Mouse (Mus musculus) adrenal gland, postnatal 14 days (tissue): ENCODE data around the gene Uevld. TPM values are rescaled to one million over a fixed set of nuclear protein-coding genes. Genes with fewer than 3 reads are reported as not detected.

ENCODE experiments used
- total RNA-seq: library from RNA; stranded (reverse); gene quantifications from 2 replicates; pipeline ENCODE4 v1.2.3, GENCODE M21; 2021

The Uevld gene
- total RNA-seq, 1 experiment from 2014 or later, result 16.7 TPM

Other genes starting within 250 kb of the Uevld start
- gene Saal1, start 247.8 kb downstream of the Uevld start, total RNA-seq, result 8.3 and 9.9 TPM in 2 replicates
- 1.4 TPM in 2 replicates for gene Saa3, start 242.8 kb downstream of the Uevld start, total RNA-seq
- 1.3 and 16.7 TPM in 2 replicates for gene Saa4, start 225.9 kb downstream of the Uevld start, total RNA-seq
- gene Saa1, start 215.5 kb downstream of the Uevld start, total RNA-seq, result 0.85 TPM in 1 of 2 replicates, not detected in the other
- gene Saa2, start 206.7 kb downstream of the Uevld start, total RNA-seq, result 0.63 TPM in 1 of 2 replicates, not detected in the other
- 18.7 and 19.0 TPM in 2 replicates for gene Hps5, start 162.5 kb downstream of the Uevld start, total RNA-seq
- gene Gtf2h1, start 162.4 kb downstream of the Uevld start, total RNA-seq, result 41.1 and 41.3 TPM in 2 replicates
- gene Ldha, start 117.1 kb downstream of the Uevld start, total RNA-seq, result 529 and 592 TPM in 2 replicates
- not detected in 2 replicates for gene Ldhc, start 97.3 kb downstream of the Uevld start, total RNA-seq
- gene Tsg101, start 38.6 kb downstream of the Uevld start, total RNA-seq, result 90.5 and 92.7 TPM in 2 replicates
- not detected in 2 replicates for gene Gm9999, start 25.1 kb upstream of the Uevld start, total RNA-seq
- gene Spty2d1, start 49.9 kb upstream of the Uevld start, total RNA-seq, result 17.5 and 20.0 TPM in 2 replicates
- 21.8 and 29.2 TPM in 2 replicates for gene Tmem86a, start 92.1 kb upstream of the Uevld start, total RNA-seq
- gene Ptpn5, start 175.2 kb upstream of the Uevld start, total RNA-seq, result 0.90 and 1.4 TPM in 2 replicates
- gene Mrgpra6, start 246.4 kb upstream of the Uevld start, total RNA-seq, result not detected in 2 replicates